23 mouse cellular contexts compared by ENCODE assay signal in genomic region chr10:120384040-120384439, GRCm38 (mm10).
DNase-seq lines count a peak whose midpoint lies in the region; ATAC-seq and TF ChIP-seq lines count a peak whose summit lies in the region.
"Had no signal": no experiment of that assay in that cellular context is flagged by ENCODE, and none has a peak within 500 bp of the region (broad histone marks: within the 10 kb centered on the region; RNA-seq: fewer than 3 reads in every experiment).

No protein-coding gene starts in this region.

- no peaks in the 10 kb centered on the region for H3K9me3 ChIP-seq in heart, embryonic 11.5 days (replicated peaks; ENCODE audit: control insufficient read depth, low read length)
- H3K9me3 ChIP-seq in hindbrain, postnatal 0 days (ENCODE audit: low read length): no peaks in the 10 kb centered on the region
- H3K9me3 ChIP-seq in hindbrain, embryonic 14.5 days (ENCODE audit: control insufficient read depth, low read length): no peaks in the 10 kb centered on the region
- no peaks in the 10 kb centered on the region for H3K9me3 ChIP-seq in stomach, embryonic 15.5 days
- H3K9me3 ChIP-seq in stomach, postnatal 0 days (ENCODE audit: control insufficient read depth, low read length): no peaks in the 10 kb centered on the region
- H3K9me3 ChIP-seq: forebrain, embryonic 10.5 days; hindbrain, embryonic 12.5 days; limb, embryonic 10.5 days; liver, embryonic 15.5 days; midbrain, embryonic 12.5 days had no signal

- H3K27ac ChIP-seq in heart, embryonic 11.5 days (ENCODE audit: low read depth, low read length): peak overlapping the region; percentile 7; the same call in 1 of the 2 replicates
- no peak overlapping the region for H3K27ac ChIP-seq in hindbrain, postnatal 0 days
- no peak overlapping the region for H3K27ac ChIP-seq in hindbrain, embryonic 14.5 days
- peak overlapping the region; percentile 44; the same call in 1 of the 2 replicates for H3K27ac ChIP-seq in stomach, embryonic 15.5 days
- H3K27ac ChIP-seq in stomach, postnatal 0 days (replicated peaks): no peak overlapping the region
- H3K27ac ChIP-seq: forebrain, embryonic 10.5 days; hindbrain, embryonic 12.5 days; layer of hippocampus, adult 2 months; liver, embryonic 15.5 days; midbrain, embryonic 12.5 days had no signal

- H3K27me3 ChIP-seq in heart, embryonic 11.5 days (ENCODE audit: control insufficient read depth, insufficient read depth, low read length): no peaks in the 10 kb centered on the region
- H3K27me3 ChIP-seq in hindbrain, postnatal 0 days (ENCODE audit: insufficient read depth, low read length): no peaks in the 10 kb centered on the region
- 0 out of 2 replicates have a peak, but pooled peaks cover 8% of the 10 kb centered on the region for H3K27me3 ChIP-seq in hindbrain, embryonic 14.5 days (ENCODE audit: control insufficient read depth, insufficient read depth, low read length)
- H3K27me3 ChIP-seq in stomach, embryonic 15.5 days (replicated peaks): no peaks in the 10 kb centered on the region
- H3K27me3 ChIP-seq in stomach, postnatal 0 days (ENCODE audit: control insufficient read depth, insufficient read depth, low read length): no peaks in the 10 kb centered on the region
- H3K27me3 ChIP-seq: CH12.LX; hindbrain, embryonic 12.5 days; liver, embryonic 15.5 days; midbrain, embryonic 12.5 days had no signal

- H3K36me3 ChIP-seq in heart, embryonic 11.5 days (ENCODE audit: control insufficient read depth, insufficient read depth, low read length): 0 out of 2 replicates have a peak, but pooled peaks cover 2% of the 10 kb centered on the region
- no peaks in the 10 kb centered on the region for H3K36me3 ChIP-seq in hindbrain, postnatal 0 days (ENCODE audit: insufficient read depth, low read length)
- no peaks in the 10 kb centered on the region for H3K36me3 ChIP-seq in hindbrain, embryonic 14.5 days (replicated peaks; ENCODE audit: control insufficient read depth, insufficient read depth)
- H3K36me3 ChIP-seq in stomach, embryonic 15.5 days: no peaks in the 10 kb centered on the region
- no peaks in the 10 kb centered on the region for H3K36me3 ChIP-seq in stomach, postnatal 0 days (ENCODE audit: control insufficient read depth, insufficient read depth, low read length)
- H3K36me3 ChIP-seq: hindbrain, embryonic 12.5 days; liver, embryonic 15.5 days; midbrain, embryonic 12.5 days had no signal

- ATAC-seq in heart, embryonic 11.5 days (replicated peaks; ENCODE audit: insufficient number of reproducible peaks, low FRiP score, low TSS enrichment): no peak
- peak; percentile 40; the same call in 1 of the 2 replicates for ATAC-seq in hindbrain, postnatal 0 days
- ATAC-seq in hindbrain, embryonic 14.5 days (ENCODE audit: low FRiP score): no peak
- no peak for ATAC-seq in stomach, embryonic 15.5 days (ENCODE audit: insufficient read depth, low FRiP score, low read depth)
- no peak for ATAC-seq in stomach, postnatal 0 days (ENCODE audit: low FRiP score, low TSS enrichment)
- ATAC-seq: forebrain, postnatal 0 days; inflammation-experienced regulatory T-cells, adult 6 months had no signal

- 71% methylated on average over 7 of the region's 7 CpGs for WGBS in heart, embryonic 11.5 days (ENCODE audit: insufficient replicate concordance)
- WGBS in hindbrain, postnatal 0 days: 46% methylated on average over 7 of the region's 7 CpGs
- 69% methylated on average over 7 of the region's 7 CpGs for WGBS in hindbrain, embryonic 14.5 days
- 81% methylated on average over 7 of the region's 7 CpGs for WGBS in stomach, embryonic 15.5 days
- WGBS in stomach, postnatal 0 days: 69% methylated on average over 7 of the region's 7 CpGs

- no peak overlapping the region for H3K4me2 ChIP-seq in heart, embryonic 11.5 days
- H3K4me2 ChIP-seq in hindbrain, postnatal 0 days (ENCODE audit: low read depth, low read length): no peak overlapping the region
- no peak overlapping the region for H3K4me2 ChIP-seq in hindbrain, embryonic 14.5 days (replicated peaks)
- H3K4me2 ChIP-seq in stomach, embryonic 15.5 days: no peak overlapping the region
- no peak overlapping the region for H3K4me2 ChIP-seq in stomach, postnatal 0 days (replicated peaks; ENCODE audit: low read depth)
- H3K4me2 ChIP-seq: hindbrain, embryonic 12.5 days; liver, embryonic 15.5 days; midbrain, embryonic 12.5 days had no signal

- H3K4me3 ChIP-seq in heart, embryonic 11.5 days (ENCODE audit: low read depth, low read length): no peak overlapping the region
- no peak overlapping the region for H3K4me3 ChIP-seq in hindbrain, postnatal 0 days (ENCODE audit: low read length)
- H3K4me3 ChIP-seq in hindbrain, embryonic 14.5 days (replicated peaks; ENCODE audit: low read length): no peak overlapping the region
- H3K4me3 ChIP-seq in stomach, embryonic 15.5 days (replicated peaks): no peak overlapping the region
- H3K4me3 ChIP-seq in stomach, postnatal 0 days (ENCODE audit: low read depth, low read length): no peak overlapping the region
- H3K4me3 ChIP-seq: forebrain, embryonic 10.5 days; hindbrain, embryonic 12.5 days; layer of hippocampus, adult 2 months; limb, embryonic 10.5 days; liver, embryonic 15.5 days; midbrain, embryonic 12.5 days had no signal

- no peak for DNase-seq in heart, adult 18-20 months
- no peak for DNase-seq in hindbrain, postnatal 0 days (ENCODE audit: low spot score)
- no peak for DNase-seq in hindbrain, embryonic 14.5 days (ENCODE audit: low spot score)
- DNase-seq in stomach, postnatal 0 days (ENCODE audit: low spot score): no peak
- DNase-seq in retina, embryonic 14.5 days (ENCODE audit: low spot score): no peak
- DNase-seq in ovary, postnatal 36 days (ENCODE audit: low spot score): no peak
- DNase-seq: B cell, adult 2 months; cerebellum, adult 9-10 months; forebrain, postnatal 0 days; gastrocnemius, postnatal 25 days; liver; thymus, adult 2 months; thymus, postnatal 4 days had no signal

- H3K9ac ChIP-seq in heart, embryonic 11.5 days (ENCODE audit: low read depth, low read length): no peak overlapping the region; the same call in 1 of the 2 replicates
- H3K9ac ChIP-seq in hindbrain, postnatal 0 days (replicated peaks; ENCODE audit: low read length): no peak overlapping the region
- no peak overlapping the region for H3K9ac ChIP-seq in hindbrain, embryonic 14.5 days
- H3K9ac ChIP-seq in stomach, embryonic 15.5 days: no peak overlapping the region
- H3K9ac ChIP-seq in stomach, postnatal 0 days (ENCODE audit: low read length): no peak overlapping the region
- H3K9ac ChIP-seq: forebrain, postnatal 0 days; hindbrain, embryonic 12.5 days; liver, embryonic 15.5 days; midbrain, embryonic 12.5 days had no signal

- TF ChIP-seq EP300 in stomach, postnatal 0 days (optimal IDR thresholded peaks at IDR 0.05): no peak

- H3K4me1 ChIP-seq in heart, embryonic 11.5 days (ENCODE audit: control insufficient read depth, insufficient read depth, low read length): peaks cover 29% of the 10 kb centered on the region
- no peaks in the 10 kb centered on the region; the same call in 1 of the 2 replicates for H3K4me1 ChIP-seq in hindbrain, postnatal 0 days (ENCODE audit: insufficient read depth, low read length)
- peaks cover 17% of the 10 kb centered on the region; the same call in 1 of the 2 replicates for H3K4me1 ChIP-seq in hindbrain, embryonic 14.5 days (replicated peaks; ENCODE audit: control insufficient read depth, insufficient read depth, low read length)
- H3K4me1 ChIP-seq in stomach, embryonic 15.5 days: peaks cover 33% of the 10 kb centered on the region
- no peaks in the 10 kb centered on the region for H3K4me1 ChIP-seq in stomach, postnatal 0 days (replicated peaks; ENCODE audit: control insufficient read depth, insufficient read depth)

- TF ChIP-seq CTCF in hindbrain, postnatal 0 days (IDR thresholded peaks at IDR 0.05; ENCODE audit: low read depth): no peak
- TF ChIP-seq CTCF in stomach, postnatal 0 days (IDR thresholded peaks at IDR 0.05; ENCODE audit: low read depth): no peak

Comparison
In these comparisons a context has a peak if more than half of its experiments do, and no peak if none do; other contexts are left out.
1. H3K27ac ChIP-seq: peak in heart, embryonic 11.5 days (single experiment) and stomach, embryonic 15.5 days (single experiment); none in hindbrain, postnatal 0 days (single experiment), hindbrain, embryonic 14.5 days (single experiment) and stomach, postnatal 0 days (single experiment).